Mouse (Mus musculus): Measurements from ENCODE around the gene Dlgap3. TPM values are rescaled to one million over a fixed set of nuclear protein-coding genes. Genes with fewer than 3 reads are reported as not detected.

Gene Dlgap3
- total RNA-seq, 2 experiments from 2014 or later: 0.65 to 0.98 TPM

DNA sequence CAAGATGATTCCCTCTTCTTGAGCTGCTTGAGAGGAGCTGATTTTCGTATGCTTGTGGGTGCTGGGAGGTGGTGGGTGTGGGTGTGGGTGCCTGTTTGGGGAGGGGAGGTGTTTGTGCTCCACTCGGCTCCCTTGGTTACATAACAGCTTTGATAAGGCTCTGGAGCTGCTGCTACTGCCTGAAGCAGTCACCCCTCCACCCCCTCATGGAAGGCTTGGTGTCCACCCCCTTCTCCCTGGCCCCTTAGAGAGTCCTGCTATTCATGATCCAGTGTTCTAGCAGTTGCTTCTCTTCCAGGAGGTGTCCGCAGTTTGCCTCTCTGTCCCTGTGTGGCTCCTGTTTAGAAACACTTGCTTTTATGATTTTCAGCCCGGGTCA lies 5.9 kb downstream of the Dlgap3 start:
- DNase-seq: no peak

DNA sequence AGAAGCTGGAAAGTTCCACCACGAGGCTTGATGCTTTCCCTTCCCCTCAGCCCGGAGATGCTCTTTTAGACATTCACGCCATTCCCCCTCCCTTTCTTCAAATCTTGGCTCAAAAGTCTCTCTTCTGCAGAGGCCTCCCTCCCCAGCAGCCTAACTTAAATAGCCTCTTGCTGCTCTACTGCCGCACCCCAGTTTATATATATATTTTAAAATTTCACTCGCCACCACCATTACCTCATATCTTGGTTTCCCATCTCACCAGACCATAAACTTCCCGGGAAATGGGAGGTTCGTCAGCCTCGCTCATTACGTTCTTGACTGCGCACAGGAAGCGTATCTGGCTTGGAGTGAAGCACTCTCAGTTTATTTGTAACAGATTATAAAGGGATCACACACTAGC lies 9.0 kb downstream of the Dlgap3 start:
- DNase-seq: no peak

DNA sequence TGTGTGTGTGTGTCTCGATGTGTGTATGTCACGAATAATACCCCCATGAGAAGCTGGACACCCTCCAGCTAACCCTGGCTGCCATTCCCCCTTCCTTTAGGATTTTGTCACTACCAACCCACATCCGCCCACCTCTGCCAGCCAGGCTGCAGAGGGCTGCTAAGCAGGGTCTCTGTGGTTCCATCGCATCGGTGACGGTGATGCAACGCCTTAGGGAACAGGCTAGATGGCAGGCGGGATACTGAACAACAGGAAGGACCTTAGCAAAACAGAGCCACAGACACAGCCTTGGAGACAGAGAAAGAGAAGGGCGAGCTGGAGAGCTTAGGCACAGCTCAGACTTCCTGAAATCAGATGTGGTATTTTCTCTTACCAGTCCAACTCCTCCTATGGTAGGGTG lies 9.7 kb downstream of the Dlgap3 start:
- no peak for DNase-seq

DNA sequence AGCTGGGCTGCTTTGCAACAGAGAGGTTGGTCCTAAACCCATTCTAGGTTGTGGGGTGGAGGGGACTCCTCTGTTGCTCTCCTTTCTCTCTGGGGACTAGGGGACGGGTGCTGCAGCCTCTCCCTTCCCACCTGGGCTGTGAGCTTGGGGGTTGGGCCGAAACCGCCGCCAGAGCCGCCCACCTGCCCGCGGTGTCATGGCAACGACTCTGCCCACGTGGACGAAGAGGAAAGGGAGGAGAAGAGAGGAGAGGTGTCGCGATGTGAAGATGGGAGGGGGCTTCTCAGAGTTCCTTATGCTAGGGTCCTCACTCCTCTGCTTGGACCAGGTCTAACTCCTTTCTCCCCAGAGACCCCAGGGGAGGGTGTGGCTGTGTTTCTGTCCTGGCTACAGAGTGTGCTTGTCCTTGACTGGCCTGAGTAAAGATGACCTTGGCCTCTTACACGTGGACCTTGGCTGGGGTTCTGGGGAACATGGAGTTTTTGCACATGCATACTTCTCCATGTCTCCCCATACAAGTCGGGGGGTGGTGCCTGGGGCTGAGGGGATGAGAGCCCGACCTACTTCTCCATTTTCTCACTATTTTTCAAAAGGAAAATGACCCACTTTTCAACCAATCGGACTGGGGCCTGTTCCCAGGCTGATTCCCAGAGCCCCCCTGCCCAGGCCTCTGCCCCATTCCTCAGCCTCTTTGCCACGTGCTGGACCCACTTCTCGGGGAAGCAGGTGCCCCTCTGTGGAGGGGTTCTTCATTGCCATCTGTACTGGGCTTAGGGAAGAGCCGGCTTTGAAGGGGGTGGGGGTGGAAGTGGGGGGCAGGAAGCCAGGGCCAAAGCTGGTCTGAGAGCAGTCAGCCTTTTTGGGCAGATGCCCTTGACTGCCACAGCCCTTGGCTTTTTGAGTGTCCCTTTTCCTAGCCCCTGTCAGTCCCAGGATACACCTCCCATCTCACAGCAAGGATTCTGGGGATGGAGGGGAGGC lies 10.8 kb downstream of the Dlgap3 start:
- no peak for DNase-seq

DNA sequence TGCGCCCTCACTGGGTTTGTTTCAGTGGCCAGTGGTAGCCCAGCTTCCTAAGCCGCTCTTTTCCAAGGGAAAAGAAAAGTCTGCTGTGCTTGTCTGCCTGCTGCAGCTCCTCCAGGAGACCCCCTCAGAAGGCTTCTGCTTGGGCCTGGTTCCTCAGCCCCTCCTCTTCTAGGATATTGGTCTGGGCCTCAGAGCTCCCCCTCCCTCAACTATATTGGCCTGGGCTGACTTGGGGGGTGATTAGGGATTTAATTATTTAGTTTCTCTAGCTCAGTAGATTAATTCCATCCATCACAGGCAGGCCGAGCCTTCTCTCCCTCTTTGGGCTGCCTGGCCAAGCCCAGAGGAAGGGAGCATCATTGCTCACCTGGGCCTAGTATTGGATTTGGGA lies 11.4 kb downstream of the Dlgap3 start:
- DNase-seq: no peak

DNA sequence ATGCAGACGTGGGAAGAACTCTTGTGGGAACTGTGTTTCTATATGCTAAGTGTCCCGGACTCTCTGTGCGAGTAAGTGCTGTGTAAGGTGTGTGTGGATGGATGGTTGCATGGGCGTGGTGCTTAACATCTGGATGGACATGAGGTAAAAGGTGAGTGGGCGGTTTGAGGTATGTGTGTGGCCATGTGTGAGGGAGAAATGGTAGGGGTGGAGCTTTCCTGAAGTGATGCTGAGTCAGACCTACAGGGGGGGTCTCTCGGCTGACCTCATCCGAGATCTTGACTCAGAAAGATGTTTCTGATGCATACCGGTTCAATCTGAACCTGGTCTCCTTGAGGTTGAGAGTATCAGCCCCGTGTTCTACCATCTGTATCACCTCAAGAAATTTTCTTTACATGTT lies 12.0 kb downstream of the Dlgap3 start:
- no peak for DNase-seq

DNA sequence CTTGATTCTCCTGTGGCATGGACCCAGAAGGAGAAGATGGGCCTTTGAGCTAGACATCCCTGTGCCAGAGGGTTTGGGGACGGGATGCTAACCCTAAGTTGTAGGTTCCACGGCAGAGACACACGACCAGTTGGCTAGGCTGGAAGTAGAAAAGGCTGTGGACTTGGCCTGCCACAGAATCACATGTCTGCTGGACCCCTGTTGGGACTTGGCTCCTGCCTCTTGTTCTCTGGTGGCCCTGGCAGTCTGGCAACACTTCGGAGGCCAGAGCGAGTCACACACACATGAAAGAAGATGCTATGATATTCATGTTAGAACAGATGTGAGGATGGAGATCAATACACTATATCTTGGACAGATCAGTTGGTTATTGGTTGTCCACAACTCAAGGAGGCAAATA lies 14.9 kb downstream of the Dlgap3 start:
- no peak for DNase-seq

DNA sequence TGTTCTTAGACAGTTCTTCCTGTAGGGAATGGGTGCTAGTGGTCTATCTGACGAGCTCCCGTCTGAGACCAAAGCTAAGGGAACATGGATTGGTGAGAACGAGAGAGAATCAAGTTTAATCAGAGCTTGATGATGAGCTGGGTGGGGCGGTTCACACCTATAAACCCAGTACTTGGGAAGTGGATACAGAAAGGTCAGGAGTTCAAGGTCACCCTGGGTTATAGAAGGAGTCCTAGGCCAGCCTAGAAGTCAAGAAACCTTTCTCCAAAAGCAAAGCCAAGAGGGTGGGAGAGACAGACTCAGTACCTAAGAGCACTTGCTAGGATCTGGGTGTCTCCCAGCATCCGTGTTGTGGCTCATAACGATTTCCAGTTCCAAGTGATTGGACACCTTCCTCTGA lies 21.9 kb downstream of the Dlgap3 start:
- no peak for DNase-seq

DNA sequence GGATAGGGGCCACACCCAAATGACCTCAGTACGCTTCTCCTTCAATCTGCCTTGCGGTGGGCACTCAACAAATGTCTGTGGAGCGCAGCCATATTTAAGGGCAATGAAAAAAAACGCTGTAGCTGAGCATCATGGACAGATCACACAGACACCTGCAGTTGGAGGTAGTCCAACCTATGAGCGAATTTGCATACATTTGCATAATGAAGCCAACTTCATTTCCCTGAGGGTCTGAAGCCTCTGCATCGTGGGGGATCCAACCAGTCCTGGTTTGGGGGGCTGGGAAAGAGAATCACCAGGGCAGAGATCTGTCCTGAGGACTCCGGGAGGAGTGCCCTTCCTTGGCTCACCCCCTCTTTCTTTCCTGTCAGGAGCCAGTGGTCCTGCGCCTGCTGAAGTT lies 23.7 kb downstream of the Dlgap3 start:
- no peak for DNase-seq

DNA sequence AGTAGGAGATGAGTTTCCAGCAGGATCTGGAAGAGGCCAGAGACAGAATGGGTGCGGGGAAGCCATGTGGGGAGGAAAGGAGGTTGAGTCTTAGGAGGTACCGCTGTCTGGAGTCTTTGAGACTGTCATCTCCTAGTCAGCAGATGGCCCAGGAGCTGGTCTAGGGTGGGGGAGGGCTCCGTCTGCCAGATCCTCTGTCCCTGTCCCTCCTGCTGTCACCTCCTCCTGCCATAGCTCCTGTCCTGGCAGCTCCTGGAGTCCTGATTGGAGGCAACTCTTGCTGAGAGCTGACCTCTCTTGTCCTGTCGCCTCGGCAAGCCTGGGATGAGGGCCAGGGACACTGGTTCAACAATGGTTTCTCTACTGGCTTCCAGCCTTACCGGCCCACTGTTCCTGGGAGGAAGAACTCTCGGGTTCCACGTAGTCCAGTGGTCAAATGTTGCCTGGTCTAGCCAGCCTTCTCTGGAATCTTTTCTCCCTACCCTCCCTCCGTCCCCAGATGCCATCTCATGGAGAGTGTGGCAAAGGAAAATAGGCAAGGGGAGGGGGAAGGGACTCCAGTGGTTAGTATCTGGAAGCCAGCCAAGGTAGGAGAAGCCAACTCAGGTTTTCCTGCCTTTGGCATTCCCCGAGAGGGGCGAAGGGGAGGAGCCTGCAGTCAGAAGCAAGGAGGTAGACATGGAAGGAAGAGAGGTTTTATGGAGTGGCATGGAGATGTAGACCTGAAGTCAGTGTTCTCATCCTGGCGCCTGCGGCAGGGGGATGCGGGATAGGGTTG lies 24.6 kb downstream of the Dlgap3 start:
- no peak for DNase-seq

DNA sequence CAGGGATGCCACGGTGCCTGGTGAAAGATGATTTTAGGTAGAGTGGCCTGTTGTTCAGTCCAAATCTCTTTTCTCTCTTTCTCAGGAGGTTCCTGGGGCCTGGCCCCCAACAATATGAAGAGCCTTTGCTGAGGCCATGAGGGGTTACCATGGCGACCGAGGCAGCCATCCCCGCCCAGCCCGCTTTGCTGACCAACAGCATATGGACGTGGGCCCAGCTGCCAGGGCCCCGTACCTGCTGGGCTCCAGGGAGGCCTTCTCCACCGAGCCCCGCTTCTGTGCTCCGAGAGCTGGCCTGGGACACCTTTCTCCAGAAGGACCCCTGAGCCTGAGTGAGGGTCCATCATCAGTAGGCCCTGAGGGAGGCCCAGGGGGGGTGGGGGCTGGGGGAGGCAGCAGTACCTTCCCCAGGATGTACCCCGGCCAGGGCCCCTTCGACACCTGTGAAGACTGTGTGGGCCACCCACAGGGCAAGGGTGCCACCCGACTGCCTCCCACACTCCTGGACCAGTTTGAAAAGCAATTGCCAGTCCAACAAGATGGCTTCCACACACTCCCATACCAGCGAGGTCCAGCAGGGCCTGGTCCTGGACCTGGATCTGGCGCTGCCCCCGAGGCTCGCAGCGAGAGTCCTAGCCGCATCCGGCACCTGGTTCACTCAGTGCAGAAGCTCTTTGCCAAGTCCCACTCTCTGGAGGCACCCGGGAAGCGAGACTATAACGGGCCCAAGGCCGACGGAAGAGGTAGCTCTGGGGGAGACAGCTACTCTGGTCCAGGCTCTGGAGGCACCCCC lies 25.7 kb downstream of the Dlgap3 start:
- no peak for DNase-seq

DNA sequence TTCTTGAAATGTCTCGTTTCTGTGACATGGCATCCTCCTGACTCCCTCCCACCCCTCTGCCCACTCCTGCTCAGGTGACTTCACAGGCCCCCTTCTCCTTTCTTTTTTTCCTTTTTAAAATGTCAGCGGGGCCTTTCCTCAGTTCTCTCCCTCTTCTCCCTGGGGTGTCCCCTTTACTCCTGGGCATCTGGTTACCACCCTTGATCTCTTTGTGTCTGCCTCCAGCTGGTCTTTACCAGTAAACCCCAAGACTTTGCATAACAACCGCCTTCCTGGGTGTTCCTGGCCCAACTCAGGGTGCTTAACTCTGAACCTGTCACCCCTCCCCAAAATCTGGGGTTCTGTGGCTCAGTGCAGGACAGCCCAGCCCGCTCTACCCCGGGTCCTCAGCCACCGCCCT lies 29.6 kb downstream of the Dlgap3 start:
- DNase-seq: no peak

DNA sequence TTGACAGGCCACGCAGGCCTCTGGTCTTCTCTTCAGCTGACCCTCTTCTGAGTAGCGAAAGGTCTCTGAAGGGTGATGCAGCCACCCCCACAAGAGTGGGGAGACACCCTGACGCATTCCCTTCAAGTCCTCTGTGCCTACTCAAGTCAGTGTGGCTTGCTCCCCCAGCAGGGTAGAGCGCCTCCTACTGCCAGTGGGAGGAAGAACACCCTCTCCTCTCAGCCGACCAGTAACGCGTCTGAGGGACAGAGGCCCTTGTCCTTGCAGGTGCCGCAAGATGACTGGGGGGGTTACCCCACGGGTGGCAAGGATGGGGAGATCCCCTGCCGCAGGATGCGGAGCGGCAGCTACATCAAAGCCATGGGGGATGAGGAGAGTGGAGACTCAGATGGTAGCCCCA lies 30.4 kb downstream of the Dlgap3 start:
- no peak for DNase-seq

DNA sequence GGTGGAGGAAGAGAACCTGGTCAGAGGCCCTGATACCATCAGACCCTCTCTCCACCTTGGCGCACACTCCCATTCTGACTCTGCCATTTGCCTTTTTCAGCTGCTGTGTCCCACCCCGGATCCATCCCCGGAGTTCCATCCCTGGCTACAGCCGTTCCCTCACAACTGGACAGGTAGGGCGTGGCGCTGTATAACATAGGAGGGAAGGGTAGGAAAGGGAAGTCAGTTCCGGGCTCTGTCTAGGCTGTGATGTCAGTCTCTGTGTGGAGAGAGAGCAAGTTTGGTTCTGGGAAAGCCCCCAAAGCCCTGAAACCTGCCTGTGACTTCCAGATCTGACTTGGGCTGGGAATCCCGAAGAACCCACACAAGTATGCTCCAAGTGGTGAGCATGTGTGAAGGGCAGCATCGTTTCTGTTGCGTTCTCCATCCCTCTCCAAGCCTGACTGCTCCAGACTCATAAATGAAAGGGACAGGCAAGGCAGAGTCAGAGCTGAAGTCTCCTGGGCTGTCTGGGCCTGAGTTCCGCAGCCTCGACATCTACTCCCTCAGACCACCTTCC lies 31.2 kb downstream of the Dlgap3 start:
- DNase-seq: no peak

DNA sequence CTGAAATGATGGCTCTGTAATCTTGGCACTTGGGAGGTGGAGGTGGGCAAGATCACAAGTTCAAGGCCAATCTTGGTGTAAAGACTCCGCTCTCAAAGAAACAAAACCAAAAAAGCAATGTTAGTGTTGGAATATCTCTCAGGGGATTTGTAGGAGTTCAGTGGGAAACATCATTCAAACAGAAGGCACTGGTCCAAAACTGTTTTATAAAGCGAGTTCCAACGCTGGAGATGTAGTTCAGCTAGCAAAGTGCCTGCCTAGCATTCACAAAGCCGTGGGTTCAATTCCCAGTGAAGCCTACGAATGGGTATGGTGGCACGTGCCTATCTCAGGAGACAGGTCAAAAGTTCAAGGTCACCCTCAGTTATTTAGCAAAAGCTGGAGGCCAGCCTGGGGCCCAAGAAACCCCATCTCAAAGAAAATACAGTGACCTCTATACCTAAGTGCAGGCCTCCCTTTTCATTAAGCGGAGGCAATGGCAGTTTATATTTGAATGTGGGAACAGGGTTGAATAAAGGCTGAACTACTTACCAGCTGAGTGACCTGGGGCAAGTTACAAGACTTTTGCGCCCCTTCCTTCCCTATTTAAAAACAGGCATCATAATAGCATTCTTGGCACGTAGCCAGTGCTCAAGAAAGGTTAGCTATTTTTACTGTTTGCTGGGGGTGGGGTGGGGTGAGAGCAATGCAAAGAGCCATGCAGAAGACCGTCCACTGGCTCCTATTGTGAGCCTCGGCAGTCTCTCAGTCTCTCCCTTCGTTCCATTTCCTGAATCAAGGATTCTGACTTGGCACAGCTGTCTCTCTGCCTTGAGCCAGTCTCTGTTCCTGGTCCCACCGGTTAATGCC lies 32.0 kb downstream of the Dlgap3 start:
- DNase-seq: peak; percentile 30

DNA sequence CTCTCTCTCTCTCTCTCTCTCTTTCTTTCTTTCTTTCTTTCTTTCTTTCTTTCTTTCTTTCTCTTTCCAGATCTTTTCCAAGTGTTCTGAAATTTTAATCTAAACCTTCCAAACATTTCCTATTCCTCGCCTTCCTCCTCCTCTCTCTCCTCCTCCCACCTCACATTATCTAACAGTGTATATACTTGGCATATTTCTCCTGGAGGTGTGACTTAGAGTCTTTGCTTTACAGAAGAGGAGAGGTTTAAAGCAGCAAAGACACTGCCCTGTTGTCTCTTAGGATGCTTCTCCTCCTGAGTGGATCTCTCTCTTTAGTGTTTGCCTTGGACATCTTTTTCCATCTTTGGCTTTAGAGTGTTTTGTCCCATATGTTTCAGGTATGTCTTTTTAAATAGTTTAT lies 34.1 kb downstream of the Dlgap3 start:
- no peak for DNase-seq

DNA sequence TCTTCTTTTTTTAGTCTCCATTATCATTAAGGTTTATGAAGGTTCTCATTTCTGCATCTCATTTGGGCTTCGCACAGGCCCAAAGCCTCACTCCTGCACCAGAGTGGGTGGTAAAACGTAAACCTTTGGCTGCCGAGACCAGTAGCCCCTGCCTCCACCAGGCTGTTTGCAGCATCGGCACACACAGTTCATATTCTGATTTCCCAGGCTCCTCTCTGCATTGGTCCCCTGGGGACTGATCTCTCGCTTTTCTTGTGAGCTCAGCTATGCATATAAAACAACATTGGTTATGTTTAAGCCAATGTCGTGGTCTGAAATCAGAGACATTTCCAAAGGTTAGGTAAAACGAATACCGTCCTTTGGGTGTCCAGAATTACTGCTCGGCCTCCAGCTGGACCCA lies 42.3 kb downstream of the Dlgap3 start:
- DNase-seq: no peak

DNA sequence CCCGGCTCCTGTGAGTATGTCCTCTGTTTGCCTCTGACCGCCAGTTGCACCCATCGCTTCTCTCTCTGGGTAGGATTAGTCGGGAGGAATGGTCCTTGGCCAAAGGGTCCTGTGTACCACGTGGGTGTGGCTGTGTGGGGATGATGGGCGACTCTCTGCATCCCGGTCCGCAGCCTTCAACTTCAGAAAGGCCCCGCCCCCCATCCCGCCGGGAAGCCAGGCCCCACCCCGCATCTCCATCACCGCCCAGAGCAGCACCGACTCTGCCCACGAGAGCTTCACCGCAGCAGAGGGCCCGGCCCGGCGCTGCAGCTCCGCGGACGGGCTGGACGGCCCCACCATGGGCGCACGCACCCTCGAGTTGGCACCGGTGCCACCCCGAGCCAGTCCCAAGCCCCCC lies 45.5 kb downstream of the Dlgap3 start:
- no peak for DNase-seq

DNA sequence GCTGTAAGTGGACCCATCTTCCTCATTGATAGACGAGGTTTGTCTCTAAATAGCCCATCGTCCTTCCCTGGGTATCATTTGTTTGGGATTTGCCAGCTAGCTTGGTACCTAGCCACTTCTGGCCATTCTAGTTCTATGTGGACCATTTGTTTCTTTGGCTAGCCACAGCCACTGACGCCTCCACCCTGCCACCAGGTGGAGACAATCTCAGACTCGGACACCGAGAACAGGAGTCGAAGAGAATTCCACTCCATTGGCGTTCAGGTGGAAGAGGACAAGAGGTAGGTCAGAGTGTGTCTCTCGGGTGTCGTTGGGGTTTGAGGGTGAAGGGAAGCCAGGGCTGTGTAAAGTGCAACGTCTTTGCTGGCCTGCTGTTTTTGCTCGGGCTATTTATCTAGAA lies 46.1 kb downstream of the Dlgap3 start:
- DNase-seq: peak; percentile 24

DNA sequence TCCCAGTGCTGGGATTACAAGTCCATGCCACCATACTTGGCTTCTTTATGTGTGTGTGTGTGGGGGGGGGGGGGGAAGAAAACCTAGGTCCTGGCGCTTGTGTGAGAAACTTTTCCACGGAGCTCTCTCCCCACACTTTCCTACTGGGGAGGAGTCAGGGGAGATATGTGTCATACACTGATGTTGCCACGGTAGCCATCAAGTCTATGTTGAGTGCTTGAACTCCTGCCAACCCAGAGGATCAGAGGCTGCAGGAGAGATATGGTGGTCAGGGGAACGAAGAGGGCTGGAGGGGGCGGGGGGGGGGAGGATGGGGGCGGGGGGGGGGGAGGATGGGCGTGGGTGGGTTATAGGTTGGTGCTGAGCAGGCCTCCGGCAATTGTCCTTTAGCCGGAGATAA lies 46.8 kb downstream of the Dlgap3 start:
- peak; percentile 39 for DNase-seq

DNA sequence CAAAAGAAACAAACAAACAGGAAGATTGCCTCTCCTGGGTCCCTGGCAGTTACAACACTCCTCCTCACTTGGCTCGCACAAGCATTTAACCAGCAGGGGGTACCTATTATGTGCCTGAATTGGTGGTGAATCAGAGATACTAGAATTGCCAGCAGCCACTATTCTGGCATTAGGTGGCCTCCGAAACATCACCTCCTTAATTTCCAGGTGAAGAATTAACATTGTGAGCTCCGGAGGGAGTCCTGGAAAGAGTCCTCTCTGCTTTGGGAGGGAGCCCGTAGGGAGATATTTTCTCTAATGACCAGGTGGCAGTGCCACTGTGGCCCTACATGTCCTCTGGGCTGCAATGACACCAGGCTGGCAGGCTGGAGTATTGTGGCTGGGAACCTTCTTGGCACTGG lies 47.2 kb downstream of the Dlgap3 start:
- DNase-seq: no peak

DNA sequence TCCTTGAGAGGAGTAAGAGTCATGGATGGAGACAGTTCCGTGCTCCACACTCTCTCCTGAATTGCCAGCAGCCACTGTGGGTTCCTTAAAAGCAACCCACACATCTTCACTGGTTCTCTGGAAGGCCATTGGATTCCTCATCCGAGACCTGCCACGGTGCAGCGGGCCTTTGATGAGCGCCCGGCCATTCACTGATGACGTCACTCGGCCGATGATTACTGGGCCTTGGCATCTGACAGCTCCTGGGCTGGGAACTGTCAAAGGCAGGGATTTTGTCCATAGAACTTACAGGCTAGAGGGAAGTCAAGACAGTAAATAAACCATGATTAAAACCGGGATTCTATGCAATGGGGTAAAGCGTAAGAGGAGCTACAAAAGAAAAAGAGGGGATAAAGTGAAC lies 48.0 kb downstream of the Dlgap3 start:
- DNase-seq: no peak

Measured in heart, postnatal 4 days (tissue).